Mouse (Mus musculus): ENCODE measurements around the gene Mrpl2.

The Mrpl2 gene

GRCm38 (mm10) chr17:46645561-46646321 is at the start of gene Mrpl2, which contains the start of gene Klc4:
TSS of gene Mrpl2 (plus strand) at chr17:46646229.
TSS of gene Klc4 (minus strand) at chr17:46646022.
- DNase-seq: peak; percentile 99

DNA sequence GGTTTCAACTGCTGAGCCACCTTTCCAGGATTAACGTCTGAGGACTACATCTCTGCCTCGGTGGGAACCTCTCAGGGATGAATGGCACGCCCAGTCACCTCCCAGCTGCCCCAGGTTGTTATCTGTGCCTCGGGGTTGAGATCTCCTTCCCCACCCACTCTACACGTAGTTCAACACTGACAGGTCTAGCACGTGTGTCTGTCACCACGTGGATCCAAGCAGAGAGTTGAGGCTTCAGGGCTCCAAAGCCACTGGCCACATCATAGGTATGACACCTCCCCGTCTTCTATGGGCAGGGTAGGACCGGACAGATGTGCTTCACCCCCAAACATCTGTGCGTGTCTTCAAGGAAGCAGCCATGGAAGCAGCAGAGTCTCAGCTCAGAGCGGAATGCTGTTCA is 48.1 kb upstream of the Mrpl2 start:
- no peak for DNase-seq

DNA sequence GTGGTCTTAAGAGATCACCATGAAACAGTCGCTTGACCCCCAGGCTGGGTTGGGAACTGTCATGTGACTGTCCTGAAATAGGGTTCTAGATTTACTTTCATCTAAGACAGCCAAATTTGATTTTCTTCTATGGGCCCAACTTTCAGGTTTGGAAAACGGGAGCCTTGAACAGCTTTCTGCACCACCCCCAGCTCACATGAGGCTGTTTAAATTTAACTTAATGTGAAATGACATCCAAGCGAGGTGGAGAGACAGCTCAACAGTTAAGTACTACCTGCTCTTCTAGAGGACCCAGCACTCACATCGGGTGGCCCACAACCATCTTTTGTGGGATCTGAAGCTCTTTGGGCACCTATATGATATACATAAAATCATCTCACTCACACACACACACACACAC is 47.1 kb upstream of the Mrpl2 start:
- no peak for DNase-seq

DNA sequence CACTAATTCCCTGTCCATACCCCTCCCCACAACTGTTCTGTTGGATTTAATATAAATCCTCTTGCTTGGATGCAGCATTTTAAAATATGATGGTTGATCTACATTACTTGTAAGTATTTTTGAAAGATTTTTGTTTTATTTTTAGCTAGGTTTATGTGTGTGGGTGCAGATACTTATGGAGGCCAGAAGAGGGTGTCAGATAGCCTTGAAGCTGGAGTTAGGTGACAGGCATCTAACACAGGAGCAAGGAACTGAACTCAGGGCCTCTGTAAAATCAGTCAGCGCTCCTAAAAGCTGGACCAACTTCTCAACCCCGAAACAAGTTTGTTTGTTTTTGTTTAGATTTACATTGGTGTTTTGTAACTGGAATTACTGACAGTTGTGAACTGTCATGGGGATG is 45.5 kb upstream of the Mrpl2 start:
- DNase-seq: no peak

GRCm38 (mm10) chr17:46602212-46602611 is 43.8 kb upstream of the Mrpl2 start:
- DNase-seq: peak; percentile 79

DNA sequence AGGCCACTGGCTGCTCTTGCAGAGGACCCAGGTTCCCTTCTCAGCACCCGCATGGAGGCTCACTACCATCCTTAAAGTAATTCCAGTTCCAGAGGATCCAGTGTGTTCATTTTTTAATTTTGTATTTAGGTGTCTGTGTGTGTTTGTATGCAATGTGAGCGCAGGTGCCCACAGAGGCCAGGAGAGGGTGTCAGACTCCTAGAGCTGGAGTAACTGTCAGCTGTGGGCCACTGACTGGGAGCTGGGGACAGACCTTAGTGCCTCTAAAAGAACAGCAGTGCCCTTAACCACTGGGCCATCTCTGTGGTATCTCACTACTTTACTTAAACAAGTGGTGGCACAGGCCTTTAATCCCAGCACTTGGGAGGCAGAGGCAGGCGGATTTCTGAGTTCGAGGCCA is 42.8 kb upstream of the Mrpl2 start:
- DNase-seq: no peak

- DNase-seq: no peak
These were observed 40.9 kb upstream of the Mrpl2 start for GRCm38 (mm10) chr17:46605126-46605525.

GRCm38 (mm10) chr17:46605987-46606386 is 40.0 kb upstream of the Mrpl2 start:
- DNase-seq: peak; percentile 57

DNA sequence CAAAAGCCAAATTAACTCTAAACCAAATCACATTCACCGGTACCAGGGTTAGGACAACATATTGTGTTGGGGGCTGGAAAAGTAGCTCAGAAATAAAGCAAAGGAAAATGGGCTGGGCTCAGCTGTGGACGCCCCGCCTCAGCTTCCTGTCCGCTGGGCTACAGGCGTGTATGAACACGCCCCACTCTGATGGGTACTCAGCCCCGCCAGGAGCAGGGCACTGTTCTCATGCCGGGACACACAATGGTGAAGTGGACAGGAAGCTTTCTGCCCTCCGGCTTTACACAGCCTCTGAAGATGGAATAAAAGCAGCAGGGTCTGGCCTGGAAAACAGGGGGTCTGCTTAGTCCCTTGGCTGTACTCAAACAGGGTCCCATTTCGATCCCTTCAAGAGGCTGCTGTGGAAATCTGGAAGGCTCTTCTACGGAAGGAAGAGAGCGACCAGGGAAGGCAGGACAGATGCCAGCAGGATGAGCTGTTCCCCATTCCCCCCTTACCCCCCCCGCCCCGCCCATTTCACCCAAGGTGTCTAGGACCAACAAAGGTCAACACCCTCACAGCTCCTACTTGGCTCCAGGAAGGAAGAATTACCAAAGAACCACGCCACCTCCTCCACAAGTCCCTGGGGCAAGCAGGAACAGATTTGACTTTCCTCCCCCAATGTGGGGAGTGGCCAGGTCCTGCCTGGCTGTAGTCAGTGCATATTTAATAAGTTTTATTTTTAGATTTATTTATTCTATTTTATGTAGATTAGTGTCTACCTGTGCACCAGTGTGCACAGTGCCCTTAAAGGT is 36.1 kb upstream of the Mrpl2 start:
- peak; percentile 83 for DNase-seq

DNA sequence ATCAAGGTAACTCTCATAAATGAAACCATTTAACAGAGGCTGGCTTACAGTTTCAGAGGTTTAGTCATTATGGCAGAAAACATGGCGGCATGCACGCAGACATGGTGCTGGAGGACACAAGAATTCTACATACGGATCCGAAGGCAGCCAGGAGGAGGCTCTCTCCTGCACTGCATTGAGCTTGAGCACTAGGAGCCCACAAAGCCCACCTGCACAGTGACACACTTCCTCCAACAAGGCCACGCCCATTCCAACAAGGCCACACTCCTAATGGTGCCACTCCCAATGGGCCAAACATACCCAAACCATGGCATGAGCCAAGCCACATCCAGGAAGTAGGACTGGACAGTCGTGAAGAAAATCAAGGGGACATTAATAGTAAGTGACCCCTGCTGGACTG is 34.7 kb upstream of the Mrpl2 start:
- no peak for DNase-seq

DNA sequence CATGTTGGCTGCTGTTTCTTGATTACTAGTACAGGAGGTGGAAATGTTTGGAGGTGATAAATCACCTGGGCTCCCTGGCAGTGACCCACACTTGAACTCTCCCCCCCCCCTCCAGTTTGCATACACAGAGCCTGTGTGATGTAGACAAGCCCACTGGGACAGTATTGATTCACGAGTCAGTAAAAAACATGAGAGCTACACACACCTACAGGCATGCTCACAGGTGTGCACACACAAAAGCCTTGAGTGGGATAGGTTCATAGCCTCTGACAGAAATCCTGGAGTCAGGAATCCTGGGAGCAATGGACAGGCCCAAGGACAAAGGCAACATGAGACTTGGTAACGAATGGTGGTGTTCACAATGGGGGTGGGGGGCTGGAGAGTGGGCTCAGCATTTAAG is 33.8 kb upstream of the Mrpl2 start:
- no peak for DNase-seq

DNA sequence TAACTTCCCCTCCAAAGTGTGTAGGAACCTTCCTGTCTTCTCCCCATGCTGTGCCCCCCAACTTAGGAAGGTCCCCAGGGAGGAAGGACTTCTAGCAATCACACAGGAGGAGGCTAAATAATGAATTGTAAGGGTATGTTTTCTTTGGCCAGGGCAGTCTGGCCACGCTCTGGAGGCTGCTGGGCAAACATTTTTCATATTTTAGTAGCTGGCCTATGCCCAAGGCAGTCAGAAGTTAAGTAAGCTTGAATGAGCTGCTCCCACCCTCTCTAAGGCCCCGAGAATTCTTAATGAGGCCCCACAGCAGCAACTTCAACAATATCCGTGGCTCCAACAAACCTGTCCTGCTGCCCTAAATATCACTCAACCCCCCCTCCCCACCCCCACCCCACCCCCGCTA is 33.2 kb upstream of the Mrpl2 start:
- DNase-seq: peak; percentile 48

- no peak for DNase-seq
These were observed 32.8 kb upstream of the Mrpl2 start for GRCm38 (mm10) chr17:46613229-46613628.

DNA sequence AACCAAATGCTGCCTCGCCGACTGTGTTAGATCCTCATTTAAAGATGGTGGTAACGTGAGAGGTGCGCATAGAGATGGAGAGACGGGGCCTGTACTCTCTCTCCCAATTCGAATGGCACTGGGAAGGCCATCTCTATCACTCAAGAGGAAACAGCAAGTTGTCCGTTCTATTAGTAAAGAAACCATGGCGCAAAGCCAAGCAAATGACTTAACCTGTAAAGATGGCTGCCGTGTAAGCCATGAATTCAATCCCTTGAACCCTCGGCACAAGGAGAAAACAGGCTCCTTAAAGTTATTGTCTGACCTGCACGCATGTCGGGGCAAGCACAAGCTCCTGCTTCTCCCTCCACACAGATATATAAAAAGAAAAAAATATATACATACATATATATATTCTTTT is 28.2 kb upstream of the Mrpl2 start:
- DNase-seq: no peak

DNA sequence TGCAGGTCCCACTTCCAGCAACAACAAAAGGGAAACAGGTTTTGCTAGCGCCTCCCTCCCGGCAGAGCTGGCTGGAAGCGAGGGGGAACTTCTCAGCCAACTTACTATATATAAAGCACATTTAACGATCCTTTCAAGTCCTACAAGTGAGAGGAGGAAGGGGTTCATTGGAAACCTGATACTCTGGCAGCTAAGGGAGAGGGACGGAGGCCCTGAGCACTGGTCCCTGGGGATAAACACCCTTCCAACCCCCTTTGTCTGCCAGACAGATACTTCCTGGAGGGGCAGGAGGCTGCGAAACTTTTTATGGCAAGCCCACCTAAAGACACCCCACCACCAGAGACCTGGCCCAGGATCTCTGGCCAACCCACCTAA is 27.6 kb upstream of the Mrpl2 start:
- DNase-seq: no peak

DNA sequence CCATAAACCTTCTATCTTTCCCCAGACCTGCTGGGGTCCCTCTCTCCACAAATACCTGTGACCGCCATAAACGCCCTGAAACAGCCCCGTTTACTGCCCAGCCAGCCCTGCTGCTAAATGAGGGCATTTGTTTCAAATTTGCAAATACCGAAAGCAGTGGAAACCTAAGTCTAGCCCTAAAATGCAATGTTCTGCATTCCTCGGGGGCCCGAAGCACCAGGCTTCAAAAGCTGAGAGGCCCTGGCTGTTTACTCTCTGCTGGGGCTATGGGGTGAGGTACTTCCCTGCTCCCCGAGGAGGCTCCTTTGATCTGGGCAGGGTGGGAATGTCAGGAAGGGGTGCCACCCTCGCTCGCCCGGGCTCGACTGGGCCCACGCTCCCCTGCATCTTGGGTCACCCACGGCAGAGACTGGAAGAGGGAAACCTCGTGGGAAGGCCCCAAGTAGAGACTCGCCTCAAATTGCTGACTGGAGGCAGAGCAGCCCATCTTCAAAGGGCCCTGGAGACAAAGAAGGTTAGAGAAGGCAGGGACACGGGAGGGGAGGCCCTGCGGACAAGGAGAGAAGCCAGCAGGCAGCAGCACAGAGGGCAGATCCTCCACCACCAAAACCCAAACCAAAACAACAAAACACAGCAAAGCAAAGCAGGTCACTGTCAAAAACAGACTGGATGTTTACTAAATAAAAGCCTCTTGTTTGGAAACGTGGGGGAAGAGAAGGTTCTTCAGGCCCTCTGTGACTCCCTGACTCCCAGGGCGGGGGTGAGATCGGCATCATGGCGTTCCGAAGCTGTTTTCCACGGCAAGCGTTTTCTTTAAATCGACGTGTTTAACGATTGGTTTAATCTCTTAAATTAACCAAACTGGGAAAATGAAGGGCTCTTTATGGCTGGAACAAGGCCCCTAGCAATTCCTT is 27.0 kb upstream of the Mrpl2 start:
- DNase-seq: peak; percentile 32

- DNase-seq: no peak
These were observed 26.2 kb upstream of the Mrpl2 start for GRCm38 (mm10) chr17:46619683-46620357.

DNA sequence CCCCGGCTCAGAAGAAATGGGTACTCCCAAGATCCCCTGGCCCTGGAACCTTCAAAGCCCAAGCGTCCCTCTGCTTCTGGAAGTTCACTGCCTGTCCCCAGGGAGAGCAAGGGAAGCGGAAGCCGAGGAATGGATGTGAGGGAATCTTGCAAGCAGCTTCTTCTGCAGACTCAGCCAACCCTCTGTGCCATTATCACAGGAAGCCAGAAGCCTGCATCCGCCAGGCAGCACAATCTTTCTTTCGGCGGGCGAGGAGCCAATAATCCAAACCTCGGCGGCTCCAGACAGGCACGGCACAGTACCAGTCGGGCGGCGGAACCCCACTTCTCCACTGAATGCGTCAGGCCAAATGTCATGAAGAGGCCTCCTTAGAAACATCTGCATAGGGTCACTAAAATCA is 24.7 kb upstream of the Mrpl2 start:
- DNase-seq: peak; percentile 77

- DNase-seq: no peak
These were observed 23.8 kb upstream of the Mrpl2 start for GRCm38 (mm10) chr17:46622269-46622668.

DNA sequence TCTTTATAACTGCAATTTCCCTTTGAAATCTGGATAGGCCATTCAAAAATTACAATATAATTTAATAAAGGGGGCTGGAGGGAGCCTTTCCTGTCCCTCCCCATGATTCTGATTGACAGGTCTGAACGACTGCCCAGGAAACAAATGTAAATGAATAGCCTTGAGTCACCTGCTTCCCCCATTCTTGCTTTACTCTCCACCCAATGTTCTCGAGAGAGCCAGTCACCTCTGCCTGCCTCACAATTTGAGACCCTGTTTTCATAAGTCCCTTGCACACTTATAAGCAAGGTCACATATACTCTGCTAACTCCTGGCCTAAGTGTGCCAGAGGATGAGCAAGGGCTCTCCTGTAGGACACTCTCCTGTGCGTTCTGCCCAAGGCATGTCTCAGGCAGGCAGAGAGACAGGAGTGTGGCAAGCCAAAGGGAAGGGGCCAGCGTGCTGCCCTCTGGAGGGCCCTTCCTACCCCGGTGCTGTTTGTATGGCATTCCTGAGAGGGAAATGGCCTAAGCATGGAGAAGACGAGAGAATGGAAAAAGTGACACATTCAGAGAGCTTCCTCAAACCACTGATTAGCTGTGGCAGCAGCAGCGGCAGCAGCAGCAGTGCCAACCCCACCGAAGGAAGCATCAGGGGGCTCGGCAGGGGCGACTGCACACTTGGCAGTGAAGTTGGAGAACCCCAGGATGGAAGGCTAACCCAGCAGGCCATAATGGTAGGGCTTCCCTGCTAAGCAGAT is 22.0 kb upstream of the Mrpl2 start:
- peak; percentile 71 for DNase-seq

GRCm38 (mm10) chr17:46624598-46624997 is 21.4 kb upstream of the Mrpl2 start:
- DNase-seq: peak; percentile 32

GRCm38 (mm10) chr17:46627409-46627808 is 18.6 kb upstream of the Mrpl2 start:
- DNase-seq: peak; percentile 43
